Mouse (Mus musculus) ovary, adult 18-20 months (tissue): Measurements from ENCODE around the gene Hbb-bt.
"Not testable (repeated sequence)": the region's sequence is repeated elsewhere in the genome, so short reads cannot be mapped to it uniquely, and the experiment has no call there.

Source experiments
- DNase-seq: peaks from one replicate; pipeline ENCODE4 v3.0.0; 2022; ENCODE audit warnings: low spot score, mixed read lengths

The Hbb-bt gene

DNA sequence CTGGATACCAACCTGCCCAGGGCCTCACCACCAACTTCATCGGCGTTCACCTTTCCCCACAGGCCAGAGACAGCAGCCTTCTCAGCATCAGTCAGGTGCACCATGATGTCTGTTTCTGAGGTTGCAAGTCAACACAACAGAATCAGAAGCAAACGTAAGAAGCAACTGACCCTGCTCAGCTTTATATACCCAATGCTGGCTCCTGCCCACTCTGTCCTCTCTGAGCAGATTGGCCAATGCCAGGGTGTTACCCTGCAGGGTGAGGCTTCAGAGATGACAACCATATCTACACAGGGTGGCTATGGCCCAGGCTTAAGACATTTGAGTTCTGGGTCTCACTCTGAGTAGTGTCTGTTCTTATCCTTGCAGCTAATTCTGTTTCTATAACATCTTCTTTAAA lies at the start of gene Hbb-bt:
Hbb-bt (minus strand) TSS at position 231 of the 400 bp plus-strand sequence.
- no peak for DNase-seq

DNA sequence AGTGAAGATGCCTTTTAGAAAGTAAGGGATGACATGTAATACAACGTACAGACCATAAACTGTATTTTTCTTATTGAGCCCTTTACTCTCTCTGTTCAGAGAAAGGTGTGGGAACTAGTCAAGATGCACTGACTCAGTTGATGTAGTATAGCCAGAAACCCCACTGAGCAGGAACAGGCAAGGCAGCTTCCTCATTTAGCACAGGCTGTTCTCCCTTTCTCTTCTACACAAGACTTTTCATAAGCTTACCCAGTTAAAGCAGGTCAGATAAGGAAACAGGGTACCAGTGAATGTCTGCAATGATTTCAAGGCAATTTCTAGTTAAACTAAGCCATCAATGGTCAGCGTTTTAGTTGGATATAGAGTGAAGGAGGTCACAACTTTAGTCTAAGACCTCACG lies 47.7 kb upstream of the Hbb-bt start:
- no peak for DNase-seq

DNA sequence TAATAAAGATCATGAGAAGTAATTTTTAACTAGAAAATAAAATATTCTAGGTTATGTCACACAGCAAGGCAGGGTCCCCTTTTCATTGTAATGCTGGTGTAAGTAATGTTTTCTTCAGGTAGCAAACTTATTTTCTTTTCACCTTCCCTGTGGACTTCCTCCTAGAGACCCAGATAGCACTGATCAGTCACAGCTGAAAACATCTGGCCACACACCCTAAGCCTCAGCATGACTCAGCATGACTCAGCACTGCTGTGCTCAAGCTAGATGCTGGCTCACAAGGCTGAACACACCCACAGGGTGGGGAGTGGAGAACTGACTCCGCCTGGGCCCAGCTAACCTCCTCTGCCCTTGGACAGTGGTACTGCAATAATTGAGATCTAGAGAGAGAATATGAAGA lies 47.1 kb upstream of the Hbb-bt start:
- DNase-seq, result peak; percentile 52

DNA sequence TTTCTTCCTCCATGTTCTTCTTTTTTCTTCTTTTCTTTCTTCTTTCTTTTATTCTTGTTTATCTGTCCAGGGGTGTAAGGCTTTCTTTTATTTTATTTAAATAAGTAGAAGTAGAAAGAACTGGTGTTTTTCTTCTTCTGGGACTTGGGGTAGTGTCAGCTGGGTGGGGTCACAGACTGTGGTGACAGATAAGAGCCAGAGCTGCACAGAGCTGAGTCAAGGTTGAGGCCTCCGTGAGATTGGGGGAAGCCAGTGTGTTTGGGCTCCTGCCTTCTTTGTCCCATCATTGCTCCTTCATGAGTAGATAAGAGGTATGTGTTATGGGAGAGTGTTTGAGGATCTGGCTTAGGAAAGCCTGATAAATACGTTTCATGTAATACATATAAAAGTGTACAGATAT lies 45.3 kb upstream of the Hbb-bt start:
- DNase-seq, result no peak

DNA sequence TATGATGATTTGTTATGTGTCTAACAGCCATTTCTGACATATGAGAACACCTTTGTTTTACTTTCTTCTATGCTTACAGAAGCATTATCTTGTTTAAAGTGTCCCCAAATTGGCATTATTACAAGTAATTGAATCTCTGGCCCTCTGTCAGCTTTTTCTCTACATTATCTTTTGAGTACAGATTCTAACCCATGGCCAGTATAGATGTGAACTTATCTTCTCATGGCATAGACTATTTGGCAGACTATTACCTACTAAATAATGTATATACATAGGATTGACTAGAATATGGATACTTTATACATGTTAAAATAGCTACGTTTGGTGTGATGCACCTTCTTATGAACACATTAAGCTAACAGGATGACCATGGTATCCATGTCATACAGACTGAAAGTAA lies 40.9 kb upstream of the Hbb-bt start:
- DNase-seq, result no peak

DNA sequence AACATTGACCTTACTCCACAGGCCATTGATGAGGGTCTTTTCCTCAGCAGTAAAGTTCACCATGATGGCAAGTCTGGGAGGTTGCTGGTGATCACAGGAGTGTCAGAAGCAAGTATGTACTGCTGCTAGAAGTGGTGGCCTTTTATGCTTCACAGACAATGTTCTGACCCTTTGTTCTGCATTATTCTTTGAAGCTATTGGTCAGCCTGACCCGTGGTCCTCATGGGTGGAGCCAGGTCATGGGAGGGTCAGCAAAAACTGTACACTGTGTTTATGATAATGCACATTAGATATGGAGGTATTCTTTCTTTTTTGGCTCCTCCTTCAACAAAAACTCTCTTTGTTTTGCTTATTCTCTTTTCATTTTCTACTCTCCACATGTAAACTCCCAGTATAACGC lies 39.3 kb upstream of the Hbb-bt start, which contains the start of gene Hbb-y:
Hbb-y (minus strand) TSS at position 127 of the 400 bp plus-strand sequence.
- DNase-seq, result no peak

DNA sequence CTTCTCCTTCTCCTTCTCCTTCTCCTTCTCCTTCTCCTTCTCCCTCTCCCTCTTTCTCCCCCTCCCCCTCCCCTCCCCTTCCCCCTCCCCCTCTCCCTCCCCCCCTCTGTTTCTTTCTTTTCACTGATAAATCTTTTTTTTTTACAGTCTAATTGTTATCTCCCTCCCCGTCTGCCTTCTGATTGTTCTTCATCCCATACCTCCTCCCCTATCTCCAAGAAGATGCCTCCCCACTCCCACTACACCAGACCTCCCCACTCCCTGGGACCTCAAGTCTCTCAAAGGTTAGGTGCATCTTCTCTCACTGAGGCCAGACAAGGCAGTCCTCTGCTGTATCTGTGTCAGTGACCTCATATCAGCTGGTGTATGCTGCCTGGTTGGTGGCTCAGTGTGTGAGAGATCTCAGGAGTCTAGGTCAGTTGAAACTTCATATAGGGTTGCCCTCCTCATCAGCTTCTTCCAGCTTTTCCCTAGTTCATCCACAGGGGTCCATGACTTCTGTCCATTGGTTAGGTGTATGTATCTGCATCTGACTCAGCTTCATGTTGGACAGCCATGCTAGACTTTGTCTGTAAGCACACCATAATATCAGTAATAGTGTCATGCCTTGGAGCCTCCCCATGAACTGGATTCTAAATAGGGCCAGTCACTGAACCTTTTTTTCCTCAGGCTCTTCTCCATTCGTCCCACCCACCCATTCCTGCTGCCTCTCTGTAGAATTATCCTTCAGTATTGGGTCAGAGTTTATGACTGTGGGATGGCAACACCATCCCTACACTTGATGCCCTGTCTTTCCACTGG lies 30.9 kb upstream of the Hbb-bt start:
- no peak for DNase-seq

DNA sequence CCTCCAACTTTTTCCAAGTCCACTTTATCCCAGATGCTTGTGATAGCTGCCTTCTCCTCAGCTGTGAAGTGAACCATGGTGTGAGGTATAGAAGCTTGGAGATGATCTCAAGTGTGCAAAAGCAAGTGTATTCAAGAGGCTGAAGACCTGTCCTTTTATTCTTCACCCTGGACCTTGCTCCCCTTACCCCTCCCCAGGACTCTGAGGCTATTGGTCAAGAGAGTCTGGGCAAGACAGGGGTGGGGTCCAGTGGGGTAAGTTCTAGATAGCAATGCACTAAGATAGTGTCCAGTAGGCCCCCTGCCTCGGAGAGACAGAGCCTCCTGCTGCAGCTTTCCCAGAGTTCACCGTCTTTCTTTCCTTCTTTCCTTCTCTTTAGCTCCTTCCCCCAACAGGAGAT lies 29.2 kb upstream of the Hbb-bt start, which contains the start of gene Hbb-bh1:
Hbb-bh1 (minus strand) TSS at position 131 of the 400 bp plus-strand sequence.
- DNase-seq, result no peak

DNA sequence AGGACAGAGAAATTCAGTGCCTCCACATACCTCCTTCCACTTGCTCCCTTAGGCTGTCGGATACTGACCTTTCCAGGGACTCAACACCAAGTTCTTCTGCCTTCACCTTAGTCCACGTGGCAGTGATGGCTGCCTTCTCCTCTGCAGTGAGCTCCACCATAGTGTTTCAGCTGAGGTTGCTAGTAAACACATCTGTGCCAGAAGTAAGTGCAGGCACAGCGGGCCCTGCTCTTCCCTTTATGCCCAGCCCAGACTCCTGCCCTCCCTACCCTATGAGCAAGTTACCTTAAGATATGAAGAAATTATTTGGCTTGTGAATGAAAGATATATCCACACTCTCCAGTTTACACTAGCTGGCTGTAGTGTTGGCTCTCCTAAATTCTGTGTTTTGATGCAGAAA lies 26.5 kb upstream of the Hbb-bt start, which contains the start of gene Hbb-bh2:
Hbb-bh2 (minus strand) TSS at position 253 of the 400 bp plus-strand sequence.
- DNase-seq, result no peak

DNA sequence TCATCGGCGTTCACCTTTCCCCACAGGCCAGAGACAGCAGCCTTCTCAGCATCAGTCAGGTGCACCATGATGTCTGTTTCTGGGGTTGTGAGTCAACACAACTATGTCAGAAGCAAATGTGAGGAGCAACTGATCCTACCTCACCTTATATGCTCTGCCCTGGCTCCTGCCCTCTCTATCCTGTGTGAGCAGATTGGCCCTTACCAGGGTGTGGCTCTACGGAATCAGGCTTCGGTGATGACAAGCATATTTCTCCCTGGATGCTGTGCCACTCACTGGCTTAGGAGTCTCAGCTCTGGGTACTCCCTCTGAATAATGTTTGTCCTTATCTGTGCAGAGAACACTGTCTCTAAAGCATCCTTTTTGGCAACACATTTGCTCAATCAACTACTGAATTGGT lies 14.0 kb upstream of the Hbb-bt start, which contains the start of gene Hbb-bs:
Hbb-bs (minus strand) TSS at position 289 of the 400 bp plus-strand sequence.
- DNase-seq, result no peak

DNA sequence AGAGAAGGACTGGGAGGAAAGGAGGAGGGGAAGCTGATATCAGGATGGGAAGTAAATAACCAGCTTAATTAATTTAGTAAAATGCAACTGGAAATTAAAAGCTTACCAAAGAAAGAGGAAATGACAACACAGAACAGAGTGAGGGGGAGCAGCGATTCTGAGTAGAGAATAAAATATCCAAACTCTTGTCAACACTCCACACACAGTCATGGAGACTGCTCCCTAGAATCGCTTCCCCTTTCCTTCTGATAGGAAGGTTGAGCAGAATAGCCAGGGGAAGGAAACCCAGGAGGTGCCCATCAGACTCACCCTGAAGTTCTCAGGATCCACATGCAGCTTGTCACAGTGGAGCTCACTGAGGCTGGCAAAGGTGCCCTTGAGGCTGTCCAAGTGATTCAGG lies 13.3 kb upstream of the Hbb-bt start:
- not testable (repeated sequence) for DNase-seq

DNA sequence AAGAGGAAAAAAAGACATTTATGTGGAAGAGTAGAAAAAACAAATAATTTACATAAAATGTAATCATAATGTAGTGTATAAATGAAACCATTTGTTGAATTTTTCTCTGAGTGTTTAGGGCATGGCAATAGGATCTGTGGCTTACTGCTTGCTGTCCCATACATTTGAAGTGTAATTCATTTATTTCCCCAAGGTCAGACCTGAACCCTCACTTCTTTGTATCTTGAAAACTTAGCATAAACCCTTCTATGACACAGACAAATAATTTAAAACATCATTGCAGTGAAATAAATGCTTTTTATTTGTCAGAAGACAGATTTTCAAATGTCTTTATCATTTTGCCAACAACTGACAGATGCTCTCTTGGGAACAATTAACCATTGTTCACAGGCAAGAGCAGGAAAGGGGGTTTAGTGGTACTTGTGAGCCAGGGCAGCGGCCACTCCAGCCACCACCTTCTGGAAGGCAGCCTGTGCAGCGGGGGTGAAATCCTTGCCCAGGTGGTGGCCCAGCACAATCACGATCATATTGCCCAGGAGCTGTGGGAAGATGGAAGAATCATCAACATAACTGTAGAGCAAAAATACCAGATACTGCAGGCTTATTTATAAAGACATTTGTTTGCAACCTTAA lies 12.6 kb upstream of the Hbb-bt start:
- no peak for DNase-seq

DNA sequence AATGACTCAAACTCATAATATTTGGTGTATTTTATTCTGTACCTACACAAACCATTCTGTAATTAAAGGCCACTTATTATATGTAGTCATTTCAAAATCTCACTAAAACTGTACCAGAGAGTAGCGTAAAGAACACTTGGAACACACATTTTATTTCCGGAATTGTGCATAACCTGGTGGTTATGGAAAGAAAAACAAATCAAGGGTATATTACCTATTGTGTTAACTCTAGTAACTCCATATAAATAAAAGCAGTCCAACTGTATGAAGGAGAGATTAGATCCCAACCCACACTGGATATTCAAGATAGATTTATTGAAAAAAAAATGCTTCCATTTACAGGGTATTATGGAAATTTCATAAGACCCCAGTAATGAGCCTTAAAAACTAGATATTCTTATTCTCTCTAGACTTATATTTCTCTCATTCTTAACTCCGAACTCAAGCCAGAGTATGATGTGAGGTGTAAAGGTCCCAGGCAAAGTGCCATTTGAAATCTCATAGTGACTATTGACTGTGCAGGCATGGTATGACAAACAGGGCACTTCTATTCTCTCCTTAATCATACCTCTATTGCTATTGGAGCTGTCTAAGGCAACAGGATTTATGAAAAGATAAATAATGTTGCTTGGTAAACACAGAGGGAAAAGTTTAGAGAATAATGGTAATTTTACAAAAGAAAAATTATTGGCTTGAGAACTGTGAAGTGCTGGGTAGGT lies 11.9 kb upstream of the Hbb-bt start:
- DNase-seq, result no peak

DNA sequence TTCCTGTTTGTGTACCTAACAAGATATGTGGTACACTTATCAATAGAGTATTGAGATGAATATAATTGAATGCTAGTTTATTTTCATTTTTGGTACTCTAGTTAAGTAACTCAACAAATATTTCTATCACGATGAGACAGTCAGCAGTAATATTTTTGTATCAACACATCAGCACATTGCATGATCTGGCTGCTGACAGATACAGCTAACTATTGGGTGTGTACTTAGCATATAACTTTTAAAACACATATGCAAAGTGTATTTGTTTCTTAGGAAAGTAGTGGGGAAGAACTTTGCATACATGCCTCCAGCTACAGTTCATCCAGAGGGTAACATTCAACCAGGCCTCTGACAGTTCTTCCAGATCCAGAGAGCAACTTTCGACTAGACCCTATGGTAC lies 10.8 kb upstream of the Hbb-bt start:
- no peak for DNase-seq

DNA sequence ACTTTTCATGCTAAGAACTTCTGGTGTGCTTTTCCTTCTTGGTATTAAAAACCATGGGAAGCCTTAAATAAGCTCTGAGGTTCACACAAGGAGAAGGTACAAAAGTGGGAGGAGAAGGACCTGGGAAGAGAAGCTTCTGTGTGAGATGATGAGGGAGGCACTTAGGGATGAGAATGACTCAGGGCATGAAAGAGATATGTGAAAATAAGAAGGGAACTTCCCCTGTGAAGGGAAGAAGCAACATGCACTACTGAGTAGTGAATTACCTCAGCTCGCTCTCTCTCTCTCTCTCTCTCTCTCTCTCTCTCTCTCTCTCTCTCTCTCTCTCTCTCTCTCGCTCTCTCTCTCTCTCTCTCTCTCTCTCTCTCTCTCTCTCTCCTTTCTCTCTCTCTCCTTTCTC lies 1.3 kb upstream of the Hbb-bt start:
- not testable (repeated sequence) for DNase-seq

DNA sequence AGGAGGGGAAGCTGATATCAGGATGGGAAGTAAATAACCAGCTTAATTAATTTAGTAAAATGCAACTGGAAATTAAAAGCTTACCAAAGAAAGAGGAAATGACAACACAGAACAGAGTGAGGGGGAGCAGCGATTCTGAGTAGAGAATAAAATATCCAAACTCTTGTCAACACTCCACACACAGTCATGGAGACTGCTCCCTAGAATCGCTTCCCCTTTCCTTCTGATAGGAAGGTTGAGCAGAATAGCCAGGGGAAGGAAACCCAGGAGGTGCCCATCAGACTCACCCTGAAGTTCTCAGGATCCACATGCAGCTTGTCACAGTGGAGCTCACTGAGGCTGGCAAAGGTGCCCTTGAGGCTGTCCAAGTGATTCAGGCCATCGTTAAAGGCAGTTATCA lies 644 bp downstream of the Hbb-bt start:
- DNase-seq, result not testable (repeated sequence)

DNA sequence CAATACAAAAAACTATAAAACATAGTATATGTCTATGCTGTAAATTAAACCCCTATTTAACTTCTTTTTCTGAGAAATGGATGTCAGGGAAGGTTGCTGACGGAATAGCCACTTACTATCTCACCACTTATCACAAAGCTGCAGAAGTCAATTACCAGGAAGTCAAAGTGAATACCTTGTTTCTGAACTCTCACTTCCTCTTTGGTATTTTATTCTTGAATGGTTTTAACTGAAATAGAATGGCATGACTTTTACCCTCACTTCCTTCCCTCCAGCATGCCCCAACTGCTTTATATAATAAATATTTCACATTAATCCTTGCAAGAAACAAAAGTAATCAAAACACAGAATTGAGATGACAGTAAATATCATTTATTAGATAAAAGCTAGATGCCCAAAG lies 1.6 kb downstream of the Hbb-bt start:
- no peak for DNase-seq

DNA sequence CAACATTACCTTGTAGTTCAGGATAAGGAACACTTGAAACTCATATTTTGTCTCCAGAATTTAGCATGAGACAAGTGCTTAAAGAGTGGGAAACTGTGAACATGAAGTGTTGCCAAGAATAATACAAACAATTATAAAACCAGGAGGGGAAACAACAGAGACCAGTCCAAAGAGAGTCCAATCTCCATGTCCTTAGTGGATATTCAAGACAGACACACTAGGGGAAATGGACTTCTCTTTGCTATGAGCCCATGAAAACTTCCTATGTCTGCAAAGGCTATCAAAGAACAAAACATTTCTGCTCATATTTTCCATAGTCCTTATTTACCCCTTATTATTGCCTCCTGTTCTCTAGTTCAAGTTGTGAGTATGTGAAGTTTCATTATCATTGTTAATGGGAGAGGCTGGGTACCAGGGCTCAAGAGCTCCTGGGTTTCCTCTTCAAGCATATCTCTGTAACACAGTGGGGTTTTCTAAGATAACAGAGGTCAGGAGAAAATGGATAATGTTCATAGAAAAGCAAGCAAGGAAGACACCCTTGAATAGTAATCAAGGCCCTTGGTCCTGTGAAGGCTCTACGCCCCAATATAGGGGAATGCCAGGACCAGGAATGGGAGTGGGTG lies 2.5 kb downstream of the Hbb-bt start:
- DNase-seq, result no peak

DNA sequence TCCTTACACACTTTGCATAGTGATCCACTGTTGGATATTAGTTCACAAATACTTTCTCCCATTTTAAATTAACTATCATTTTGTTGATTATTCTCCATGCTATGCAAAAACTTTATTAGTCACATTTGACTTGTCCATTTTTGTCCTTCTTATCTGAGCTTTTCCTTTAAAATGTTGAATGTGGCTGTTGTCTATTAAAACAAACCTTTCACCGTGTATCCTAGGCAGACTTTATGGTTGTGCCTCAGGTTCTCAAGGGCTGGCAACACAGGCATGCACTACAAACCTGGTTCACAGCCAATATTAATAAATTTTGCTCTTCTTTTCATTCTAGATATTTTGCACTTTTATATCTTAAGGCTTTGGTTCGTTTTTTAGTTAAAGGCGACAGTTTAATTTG lies 3.0 kb downstream of the Hbb-bt start:
- DNase-seq, result no peak

DNA sequence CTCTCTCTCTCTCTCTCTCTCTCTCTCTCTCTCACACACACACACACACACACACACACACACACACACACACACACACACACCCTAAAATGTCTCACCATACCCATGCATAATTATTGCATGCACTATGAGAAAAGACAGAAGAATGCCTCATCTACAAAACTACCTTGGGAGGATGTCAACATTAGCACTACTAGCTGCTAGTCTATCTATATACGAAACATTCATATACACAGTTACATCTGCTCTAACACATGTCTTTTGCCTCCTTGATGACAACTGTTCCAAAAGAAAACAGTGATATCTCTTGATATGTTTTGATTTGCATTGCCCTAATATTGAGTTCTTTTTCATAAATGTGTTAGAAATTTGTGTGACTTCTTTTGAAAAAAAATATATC lies 3.5 kb downstream of the Hbb-bt start:
- no peak for DNase-seq

DNA sequence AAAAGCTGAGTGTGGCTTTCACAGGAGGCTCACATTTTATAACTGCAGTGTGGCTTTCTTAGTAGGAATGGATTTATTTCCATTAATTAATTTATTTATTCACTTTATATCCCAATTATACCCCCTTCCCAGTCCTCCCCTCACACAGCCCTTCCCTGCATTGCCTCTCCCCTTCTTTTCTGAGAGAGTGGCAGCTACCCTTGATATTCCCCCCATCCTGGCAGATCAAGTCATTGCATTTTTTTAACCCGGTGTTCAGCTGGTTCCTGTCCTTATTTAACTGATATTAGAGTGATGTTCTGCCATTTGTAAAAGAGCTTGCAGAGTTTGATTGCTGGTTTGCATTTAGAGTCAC lies 4.0 kb downstream of the Hbb-bt start:
- DNase-seq, result no peak
